Mouse (Mus musculus) left cerebral cortex, postnatal 36 days (tissue): ENCODE results near the gene Ptpn5. TPM values are rescaled to one million over a fixed set of nuclear protein-coding genes. Genes with fewer than 3 reads are reported as not detected.
A peak's percentile ranks its signal among the peaks of the same experiment; 100 is the strongest.

ENCODE experiments used
- DNase-seq, 2 experiments: peaks; one replicate each; pipeline ENCODE4 v3.0.0; 2021 to 2022; ENCODE audit warnings: low spot score in 2 of 2, mixed read lengths in 1 of 2
- intact Hi-C: fragments of 180-260 bp; cut with DNase I; formaldehyde crosslinking; loops from one replicate; pipeline ENCODE4 v1.15.1; 2025
- total RNA-seq, 2 experiments: library from RNA; stranded (reverse); gene quantifications; 2 replicates each; pipeline ENCODE4 v1.2.3; 2021

The Ptpn5 gene
- total RNA-seq, 2 experiments from 2014 or later: 149 to 184 TPM

DNA sequence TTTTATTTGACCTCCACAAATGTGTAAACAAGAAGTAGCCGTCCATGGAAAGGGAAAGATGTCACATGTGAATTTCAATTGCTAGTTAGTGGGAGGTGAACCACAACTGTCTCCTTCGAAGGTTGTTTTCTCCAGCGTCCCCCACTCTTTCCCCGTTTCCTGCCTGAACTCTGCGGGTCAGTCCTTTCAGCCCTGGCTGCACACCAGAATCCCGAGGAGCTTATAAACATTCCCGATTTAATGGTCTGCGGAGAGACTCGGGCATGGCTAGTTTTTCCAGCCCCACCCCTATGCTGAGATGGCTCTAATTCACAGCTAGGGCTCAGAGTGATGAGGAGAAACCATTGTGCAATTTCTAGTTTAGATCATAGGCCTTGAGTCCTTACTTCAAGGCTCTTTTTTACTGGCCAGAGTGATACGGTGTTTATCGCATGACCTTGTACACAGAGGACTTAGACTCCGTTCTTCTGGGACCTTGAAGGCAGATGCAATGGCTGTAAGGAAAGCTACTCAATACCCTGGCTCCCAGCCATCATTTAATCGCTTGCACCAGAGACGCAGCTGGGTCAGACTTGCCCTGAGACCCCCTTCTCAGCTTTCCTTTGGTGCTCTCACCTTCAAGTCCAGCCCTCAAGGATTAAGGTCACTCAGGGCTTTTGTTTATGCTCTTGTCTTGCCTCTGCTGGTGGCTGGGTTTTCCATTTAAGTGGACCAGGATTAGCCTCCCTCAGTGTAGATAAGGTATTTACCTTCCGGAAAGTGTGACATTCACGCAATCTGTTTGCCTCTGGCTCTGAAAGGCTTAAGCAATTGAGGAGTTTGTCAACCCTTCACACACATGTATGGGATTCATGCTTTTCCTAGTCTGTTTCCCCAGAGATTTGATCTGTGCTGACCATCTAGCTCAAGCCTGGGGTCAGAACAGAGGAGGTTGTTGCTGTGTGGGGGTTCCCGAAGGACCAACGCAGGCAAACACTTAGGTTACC is 59.7 kb downstream of the Ptpn5 start:
- intact Hi-C loops: no loop called here

DNA sequence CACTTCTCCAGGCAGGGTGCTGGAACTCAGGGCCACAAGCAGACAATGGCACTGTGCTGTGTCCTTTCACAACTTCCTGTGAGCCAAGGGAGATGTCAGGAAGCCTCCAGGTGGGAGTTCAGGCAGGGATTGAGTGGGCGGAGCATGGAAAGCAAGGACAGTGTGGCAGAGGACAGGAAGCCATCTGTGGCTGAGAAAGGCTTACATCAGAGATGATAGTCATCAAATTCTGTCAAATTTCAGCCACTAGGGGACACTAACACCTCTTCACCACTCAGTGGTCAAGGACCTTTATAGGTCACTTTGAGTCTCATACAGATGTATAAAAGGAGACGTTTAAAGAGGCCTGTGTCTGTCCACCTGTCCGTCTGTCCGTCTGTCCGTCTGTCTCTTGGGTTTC is 60.9 kb downstream of the Ptpn5 start:
- no peak for DNase-seq
- intact Hi-C loops: no loop called here

More for the DNA sequence above, 59.7 kb downstream of the Ptpn5 start:
- DNase-seq: no peak

DNA sequence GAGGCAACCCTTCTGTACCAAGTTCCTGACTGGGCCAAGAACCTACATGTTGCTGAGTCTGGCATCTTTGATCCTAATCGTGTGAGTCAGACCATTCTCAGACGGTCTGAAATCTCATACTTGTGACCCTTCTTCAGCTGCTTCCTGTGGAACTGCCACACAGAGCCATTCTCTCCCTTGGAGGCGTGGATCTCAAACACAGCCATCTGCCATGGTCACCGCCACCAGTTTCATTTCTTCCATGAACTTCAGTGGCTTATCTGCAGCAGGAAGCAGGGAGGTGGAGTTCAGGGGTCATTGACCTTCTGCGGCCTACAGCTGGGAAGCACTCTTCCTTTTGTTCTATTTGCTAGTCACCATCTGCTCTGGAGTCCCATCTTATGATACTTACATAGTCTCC is 65.6 kb downstream of the Ptpn5 start:
- intact Hi-C loops: no loop called here
- DNase-seq: no peak

DNA sequence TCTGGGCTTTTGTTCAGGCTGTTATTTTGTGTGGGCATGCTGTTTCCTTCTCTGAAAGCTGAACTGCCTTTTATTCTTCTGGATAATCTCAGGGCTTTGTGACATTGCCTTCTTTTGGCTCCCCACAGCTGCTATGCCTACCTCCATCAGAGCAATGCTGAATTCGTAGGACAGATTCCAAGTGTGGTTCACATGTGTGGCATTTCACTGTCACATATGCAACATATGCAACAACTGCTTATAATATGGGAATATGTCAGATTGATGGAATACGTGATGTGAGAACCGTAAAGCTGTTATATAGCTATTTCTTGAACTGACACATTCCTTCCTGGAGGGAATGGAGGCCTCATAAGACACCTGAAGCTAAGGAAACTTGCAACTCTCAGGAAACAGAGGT is 66.5 kb downstream of the Ptpn5 start:
- intact Hi-C loops: no loop called here
- no peak for DNase-seq

DNA sequence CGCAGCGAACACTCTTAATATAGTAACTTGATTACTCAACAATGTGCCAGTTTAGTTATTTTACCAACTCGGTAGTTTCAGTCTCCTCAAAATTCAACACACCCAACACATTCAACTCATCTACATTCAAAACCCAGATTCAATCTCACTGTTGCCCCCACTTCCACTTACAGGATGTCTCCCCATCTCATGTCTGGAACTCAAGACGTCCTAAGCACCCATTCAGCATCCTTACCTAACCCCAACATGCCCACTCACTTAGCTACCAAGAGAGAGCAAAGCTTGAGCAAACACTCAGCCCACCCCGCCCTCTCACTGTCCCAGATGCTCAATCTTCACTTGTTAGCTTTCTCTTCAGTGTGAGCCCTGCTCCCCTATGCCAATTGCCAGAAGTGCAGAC is 71.9 kb downstream of the Ptpn5 start:
- DNase-seq: no peak
- intact Hi-C loops: no loop called here

DNA sequence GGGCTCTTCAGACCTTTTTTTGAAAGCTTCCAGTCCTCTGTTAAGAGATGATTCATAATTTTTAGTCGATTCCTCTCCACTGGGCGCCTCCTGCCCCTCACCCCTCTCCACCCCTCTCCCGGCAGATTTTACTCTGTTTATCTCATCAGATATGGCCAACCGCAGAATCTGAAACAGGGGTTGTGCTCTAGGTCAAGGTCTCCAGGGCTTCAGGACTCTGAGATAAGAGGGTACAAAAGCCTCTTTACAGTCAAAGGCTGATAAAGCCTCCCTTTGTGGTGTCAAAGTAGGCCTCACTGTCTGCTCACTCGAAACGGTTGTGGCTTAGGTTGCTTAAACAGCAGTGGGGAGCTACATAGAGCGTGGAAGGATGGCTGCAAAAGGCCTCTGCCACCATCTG is 74.1 kb downstream of the Ptpn5 start:
- DNase-seq: no peak
- intact Hi-C loops: no loop called here

DNA sequence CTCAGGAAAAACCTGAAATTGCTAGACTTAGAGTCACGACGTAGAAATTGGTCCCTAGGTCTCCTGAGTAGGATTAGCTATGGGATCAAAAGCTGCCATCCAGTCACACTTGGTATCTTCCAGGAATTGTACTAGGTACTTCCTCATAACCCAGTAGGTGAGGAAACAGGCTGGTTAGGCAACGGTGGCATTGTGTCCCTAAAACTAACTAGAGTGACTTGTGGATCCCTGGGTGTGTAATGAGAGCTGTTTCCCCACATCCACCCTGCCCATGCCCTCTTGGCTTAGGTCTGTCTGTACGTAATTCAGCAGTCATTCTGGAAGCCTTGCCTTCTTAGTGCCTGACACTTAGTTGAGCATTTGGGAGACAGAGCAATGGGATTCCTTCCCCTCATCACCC is 77.2 kb downstream of the Ptpn5 start:
- DNase-seq: no peak
- intact Hi-C loops: no loop called here

DNA sequence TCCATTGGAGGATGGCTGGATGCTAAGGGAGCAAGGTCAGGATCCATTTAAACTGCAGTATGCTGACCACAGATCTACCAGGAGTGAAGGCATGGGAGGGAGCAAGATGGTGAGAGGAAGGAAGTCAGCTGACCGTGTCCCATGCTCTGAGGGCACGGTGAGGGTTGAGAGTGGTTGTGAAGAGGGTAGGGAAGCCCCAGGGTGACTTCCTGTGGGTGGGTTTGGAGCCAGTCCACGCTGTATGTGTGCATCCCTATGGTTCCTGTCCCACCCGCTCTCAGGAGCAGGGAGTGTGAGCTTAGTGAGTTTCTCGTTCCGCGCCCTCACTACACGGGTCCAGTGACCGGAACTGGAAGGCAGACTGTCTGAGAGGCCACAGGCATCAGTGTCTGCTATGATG is 77.7 kb downstream of the Ptpn5 start:
- DNase-seq: no peak
- intact Hi-C loops: no loop called here

DNA sequence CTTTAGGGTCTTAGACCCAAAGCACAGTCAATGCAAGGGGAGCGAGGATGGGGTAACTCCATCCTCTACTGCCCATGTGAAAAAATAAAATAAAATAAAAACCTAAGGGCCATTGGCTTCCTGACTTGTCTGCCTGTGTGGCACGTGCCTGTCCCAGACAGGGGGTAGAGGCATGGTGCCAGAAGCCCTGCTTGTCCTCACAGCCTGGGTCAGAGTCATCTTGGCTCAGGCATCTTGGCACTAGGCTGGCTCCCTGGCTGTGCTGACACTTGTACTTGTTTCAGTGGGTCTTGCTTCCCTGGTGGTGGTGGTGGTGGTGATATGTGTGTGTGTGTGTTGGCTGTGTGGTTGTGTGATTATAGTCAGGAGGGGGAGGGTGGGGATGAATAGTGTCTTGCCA is 78.8 kb downstream of the Ptpn5 start:
- intact Hi-C loops: no loop called here
- DNase-seq: no peak

DNA sequence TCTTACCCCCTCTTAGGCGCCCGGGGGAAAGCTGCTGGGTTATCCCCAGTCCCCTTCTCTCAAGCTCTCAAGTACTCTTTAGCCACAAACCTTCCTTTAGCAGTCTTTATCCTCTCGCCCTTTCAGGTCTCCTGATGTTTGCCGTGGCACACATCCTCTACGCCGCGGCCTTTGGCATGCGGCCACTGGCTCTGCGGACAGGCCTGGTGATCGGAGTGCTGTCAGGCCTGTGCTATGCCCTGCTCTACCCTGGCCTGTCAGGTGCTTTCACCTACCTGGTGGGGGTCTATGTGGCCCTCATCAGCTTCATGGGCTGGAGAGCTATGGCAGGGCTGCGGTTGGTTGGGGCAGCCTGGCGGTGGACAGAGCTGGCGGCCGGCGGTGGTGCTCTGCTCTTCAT is 80.2 kb downstream of the Ptpn5 start:
- no peak for DNase-seq
- intact Hi-C loops: no loop called here

DNA sequence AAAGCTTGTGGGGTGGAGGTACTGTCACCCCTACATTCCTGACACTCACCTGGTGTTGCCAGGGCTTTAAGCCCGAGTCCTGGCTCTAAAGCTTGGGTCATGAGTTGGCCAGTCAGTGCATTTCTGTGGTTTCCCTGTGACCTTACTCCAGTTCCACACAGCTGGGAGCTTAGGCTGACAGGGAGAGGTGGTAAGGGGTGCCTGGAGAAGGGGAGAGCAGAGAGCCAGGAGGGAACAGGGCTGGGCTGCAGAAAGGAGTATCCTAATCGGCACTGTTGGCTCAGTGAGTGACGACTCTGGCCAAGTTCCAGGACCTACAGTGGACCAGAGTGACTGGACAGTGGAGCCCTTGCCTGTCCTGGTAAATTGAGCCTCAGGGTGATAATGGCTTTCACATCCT is 81.2 kb downstream of the Ptpn5 start:
- no peak for DNase-seq

DNA sequence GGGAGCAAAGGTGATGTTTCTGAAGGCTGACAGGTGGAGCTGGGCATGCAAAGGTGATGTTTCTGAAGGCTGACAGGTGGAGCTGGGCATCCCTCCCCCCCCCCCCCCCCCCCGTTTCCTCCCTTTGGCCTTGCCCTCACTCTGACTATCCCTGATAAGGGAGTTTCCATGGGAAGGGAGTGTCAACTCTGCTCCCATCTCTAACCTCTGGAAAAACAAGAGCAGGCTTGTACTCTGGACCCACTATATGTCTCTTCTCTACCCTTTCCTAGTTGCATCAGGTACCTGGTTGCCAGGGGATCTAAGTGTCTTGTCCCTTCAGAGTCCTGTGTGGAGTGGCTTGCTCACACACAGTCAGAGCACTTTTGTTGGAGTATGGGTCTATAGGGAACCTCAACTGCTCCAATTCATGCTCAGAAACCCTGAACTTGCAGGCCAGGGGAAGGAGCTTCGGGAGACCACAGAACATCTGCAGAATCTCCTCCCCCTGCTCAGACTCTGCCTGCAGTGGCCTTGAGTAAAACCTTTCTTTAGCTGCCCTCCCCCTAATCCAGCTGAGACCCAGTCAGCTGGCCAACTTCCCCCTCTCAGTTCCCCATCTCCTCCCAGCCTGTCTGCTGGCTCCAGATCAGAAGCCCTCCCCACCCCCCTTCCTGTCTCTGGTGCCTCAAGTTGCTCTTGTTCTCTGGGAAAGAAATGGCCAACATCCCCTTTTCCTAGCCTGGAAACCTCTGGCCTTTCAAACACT is 81.9 kb downstream of the Ptpn5 start:
- DNase-seq: peak in 1 of 2 experiments; percentile 32
- intact Hi-C loops: no loop called here

More for the DNA sequence above, 81.2 kb downstream of the Ptpn5 start:
- intact Hi-C loops: no loop called here

DNA sequence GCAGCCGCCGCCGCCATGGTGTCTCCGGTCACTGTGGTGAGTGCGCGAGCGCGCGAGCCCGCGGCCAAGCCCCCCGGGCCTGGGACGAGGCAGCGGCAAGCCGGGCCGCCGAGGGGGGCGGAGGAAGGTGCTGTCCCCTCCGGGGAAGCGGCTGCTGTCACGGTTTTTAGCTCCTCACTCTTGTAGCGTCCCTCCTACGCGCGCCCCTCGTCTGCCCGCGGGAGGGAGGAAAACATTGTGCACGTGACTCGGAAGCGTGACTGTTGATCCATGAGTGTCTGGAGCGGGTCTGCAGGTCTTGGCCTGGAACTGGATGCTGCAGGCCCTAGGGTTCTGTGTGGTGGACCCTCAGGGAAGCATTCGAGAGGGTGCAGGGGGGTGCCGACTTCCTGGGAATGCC is 82.7 kb downstream of the Ptpn5 start:
- intact Hi-C loops: no loop called here
- peak in 1 of 2 experiments; percentile 68 for DNase-seq

DNA sequence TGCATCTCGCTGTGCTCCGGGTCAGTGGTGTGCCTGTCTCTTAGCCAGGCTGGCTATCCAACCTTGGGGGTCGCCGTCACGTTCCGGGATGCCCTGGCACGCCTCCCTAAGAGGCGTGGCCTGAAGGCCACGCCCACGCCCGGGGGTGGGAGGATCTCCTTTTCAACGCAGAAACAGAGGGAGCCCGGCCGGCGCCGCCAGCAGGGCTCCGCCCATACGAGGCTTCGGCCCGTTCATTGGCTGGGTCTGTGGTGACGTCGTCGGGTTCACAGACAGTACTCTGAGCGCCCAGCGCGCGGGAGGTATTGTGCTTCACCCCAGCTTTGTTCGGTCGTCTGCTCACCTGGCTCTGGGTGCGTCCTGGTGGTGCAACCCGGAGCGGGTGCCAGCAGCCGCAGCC is 83.1 kb downstream of the Ptpn5 start, which contains the start of gene Tmem86a:
Gene Tmem86a (plus strand): TSS at position 236 of the 400 bp plus-strand sequence.
- DNase-seq: peak; percentile 94 to 95
- intact Hi-C loops: no loop called here

DNA sequence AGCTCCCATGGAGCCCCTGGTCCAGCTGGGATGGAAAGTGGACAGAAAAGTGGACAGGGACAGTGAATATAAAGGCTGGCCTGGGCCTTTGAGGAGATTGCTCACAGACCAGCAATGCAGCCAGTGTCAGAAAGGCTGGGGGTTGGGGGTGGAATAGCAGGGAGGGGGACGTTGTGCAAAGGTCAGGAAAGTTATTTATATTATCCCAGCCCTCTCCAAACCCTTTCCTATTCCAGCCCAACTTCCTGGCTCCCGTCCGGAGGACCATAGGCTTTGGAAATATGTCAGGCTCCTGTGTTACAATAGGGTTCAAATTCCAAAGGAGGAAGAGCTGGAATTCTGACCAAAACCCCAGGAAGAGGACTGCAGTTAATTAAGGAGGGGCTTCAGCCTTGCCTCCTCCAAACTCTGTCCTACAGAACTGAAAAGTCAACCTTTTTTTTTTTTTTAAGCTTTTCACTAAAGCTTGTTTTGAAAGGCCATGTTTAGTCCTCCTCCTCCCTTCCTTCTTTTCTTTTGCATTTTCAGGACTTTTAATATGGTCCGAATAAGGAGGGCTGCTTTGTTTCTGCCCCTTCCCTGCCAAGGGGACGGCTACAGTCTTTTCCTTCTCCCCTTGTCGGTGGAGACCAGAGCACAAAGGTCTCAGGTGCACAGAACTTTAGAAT is 90.5 kb downstream of the Ptpn5 start:
- intact Hi-C loops: no loop called here

DNA sequence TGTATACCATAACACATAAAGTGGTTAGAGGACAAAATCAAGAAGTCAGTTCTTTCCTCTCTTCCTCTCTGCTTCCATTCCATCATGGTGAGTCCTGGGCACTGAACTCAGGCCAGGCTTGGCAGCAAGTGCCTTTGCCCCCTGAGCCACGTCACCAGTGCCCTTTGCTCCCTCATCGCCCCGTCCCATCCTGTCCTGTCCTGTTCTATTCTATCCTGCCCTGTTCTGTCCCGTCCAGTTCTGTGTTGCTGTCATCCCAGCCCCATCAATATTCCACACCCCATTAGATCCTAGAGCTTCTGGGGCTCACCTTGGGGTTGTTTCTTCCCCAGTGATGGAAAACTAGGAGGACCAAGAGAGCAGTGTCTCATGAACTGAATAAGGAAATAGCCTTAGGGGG is 91.4 kb downstream of the Ptpn5 start:
- DNase-seq: no peak
- intact Hi-C loops: no loop called here

More for the DNA sequence above, 90.5 kb downstream of the Ptpn5 start:
- no peak for DNase-seq

DNA sequence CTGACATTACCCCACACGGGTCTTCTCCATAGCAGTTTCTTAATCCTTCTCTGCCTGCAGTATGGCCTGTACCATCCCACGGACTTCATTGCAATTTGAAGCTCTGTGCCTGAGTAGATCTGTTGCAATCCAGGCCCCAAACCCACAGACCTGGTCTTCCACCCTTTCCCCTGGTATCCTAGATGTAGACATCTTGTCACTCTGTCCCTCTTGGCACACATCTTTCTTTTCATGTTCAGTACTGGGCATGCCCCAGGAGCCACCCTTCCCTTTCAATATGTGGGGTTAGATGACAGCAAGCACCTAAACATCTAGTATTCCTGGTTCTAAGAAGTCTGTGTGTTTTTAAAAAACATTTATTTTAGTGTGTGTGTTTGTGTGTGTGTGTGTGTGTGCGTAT is 91.8 kb downstream of the Ptpn5 start:
- intact Hi-C loops: no loop called here
- no peak for DNase-seq

DNA sequence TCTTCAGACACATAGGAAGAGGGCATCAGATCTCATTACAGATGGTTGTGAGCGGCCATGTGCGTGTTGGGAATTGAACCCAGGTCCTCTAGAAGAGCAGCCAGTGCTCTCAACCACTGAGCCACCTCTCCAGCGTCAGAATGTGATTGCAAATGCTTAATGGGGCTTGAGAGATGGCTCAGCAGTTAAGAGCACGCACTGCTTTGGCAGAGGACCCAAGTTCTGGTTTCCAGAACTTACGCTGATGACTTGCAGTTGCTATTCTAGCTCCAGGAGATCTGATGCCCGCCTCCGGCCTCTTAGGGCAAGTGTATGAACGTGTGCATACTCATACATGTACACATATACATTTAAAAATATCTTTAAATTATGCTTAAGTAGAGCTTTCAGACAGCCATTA is 98.1 kb downstream of the Ptpn5 start:
- intact Hi-C loops: no loop called here
- DNase-seq: no peak

DNA sequence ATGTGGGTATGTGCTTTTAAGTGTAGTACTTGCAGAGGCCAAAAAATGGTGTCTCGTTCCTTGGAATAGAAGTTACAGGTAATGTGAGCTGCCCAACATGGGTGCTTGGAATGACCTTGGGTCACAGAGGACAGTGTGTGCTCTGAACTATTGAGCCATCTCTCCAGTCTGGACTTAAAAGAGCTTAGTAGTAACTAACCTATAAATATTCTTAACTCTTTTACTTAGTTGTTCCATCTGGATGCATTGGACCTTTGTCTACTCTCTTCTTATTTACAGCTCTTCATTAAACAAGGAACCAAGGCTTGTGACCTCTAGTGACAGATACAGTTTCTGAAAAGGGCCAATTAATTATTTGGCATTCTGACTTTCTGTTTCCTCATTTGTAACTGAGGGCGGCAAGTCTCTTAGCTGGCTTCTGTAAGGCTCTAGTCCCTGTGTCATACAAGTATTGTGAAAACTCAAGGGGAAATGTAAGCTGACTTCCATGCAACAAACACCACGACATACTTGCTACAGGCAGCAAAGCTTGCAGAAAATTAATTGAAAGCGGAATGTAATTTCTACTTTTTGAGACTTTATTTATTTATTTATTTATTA is 98.6 kb downstream of the Ptpn5 start:
- intact Hi-C loops: no loop called here
- no peak for DNase-seq

DNA sequence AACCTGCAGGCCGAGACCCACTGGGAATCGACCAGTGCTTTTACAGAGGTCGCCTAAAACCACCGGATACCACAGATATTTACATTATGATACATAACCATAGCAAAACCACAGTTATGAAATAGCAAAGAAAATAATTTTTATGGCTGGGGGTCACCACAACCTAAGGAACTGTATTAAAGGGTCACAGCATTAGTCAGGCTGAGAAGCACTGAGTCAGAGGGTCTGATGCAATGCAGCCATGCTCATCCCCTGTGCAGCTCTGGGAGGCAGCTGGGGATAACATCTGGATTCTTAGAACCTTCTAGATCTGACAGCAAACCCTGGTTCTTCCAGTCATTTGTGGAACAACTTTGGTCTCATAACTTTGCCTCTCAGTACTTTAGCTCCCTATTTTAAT is 102.1 kb downstream of the Ptpn5 start:
- no peak for DNase-seq
- intact Hi-C loops: no loop called here
